Mouse (Mus musculus) central nervous system, embryonic 18 days (tissue): Measurements from ENCODE around the gene Stat5b. TPM values are rescaled to one million over a fixed set of nuclear protein-coding genes. Genes with fewer than 3 reads are reported as not detected.

Experiments
- polyA plus RNA-seq: library from polyadenylated mRNA; depleted of rRNA; stranded (reverse); fragments of >200 nt; gene quantifications from 2 replicates; pipeline ENCODE4 v1.2.3, GENCODE M21; 2012; rRNA removed

Stat5b gene
- polyA plus RNA-seq: 15.2 and 16.0 TPM in 2 replicates

GRCm38 (mm10) chr11:100850038-100850777, at the start of gene Stat5b:
Stat5b (minus strand) TSS chr11:100850724.

GRCm38 (mm10) chr11:100858935-100859578, 8.5 kb upstream of the Stat5b start, which contains the start of gene Stat5a:
Stat5a (plus strand) TSS chr11:100859351.

GRCm38 (mm10) chr11:100770646-100771408, 79.7 kb downstream of the Stat5b start, which contains the start of gene Ghdc:
Ghdc (minus strand) TSS chr11:100770957.

GRCm38 (mm10) chr11:100762831-100763230, 87.7 kb downstream of the Stat5b start, which contains the start of gene Hcrt:
Hcrt (minus strand) TSS chr11:100762931.

GRCm38 (mm10) chr11:100759611-100760233, 90.8 kb downstream of the Stat5b start, which contains the start of gene Kcnh4:
Kcnh4 (minus strand) TSS chr11:100759942.

GRCm38 (mm10) chr11:100738066-100738604, 112.4 kb downstream of the Stat5b start, which contains the start of gene Rab5c:
Rab5c (minus strand) TSS chr11:100738215.

Other genes with a start within 250 kb of the Stat5b start
- gene Nkiras2, start 231.5 kb downstream of the Stat5b start, polyA plus RNA-seq: 76.1 and 76.4 TPM in 2 replicates
- gene Dnajc7, start 230.6 kb downstream of the Stat5b start, polyA plus RNA-seq: 192 and 206 TPM in 2 replicates
- 0.34 and 1.4 TPM in 2 replicates for gene Zfp385c, start 158.3 kb downstream of the Stat5b start, polyA plus RNA-seq
- 2.8 and 3.5 TPM in 2 replicates for gene Dhx58, start 146.5 kb downstream of the Stat5b start, polyA plus RNA-seq
- gene Kat2a, start 138.3 kb downstream of the Stat5b start, polyA plus RNA-seq: 59.7 and 62.8 TPM in 2 replicates
- not detected in 2 replicates for gene Hspb9, start 136.9 kb downstream of the Stat5b start, polyA plus RNA-seq
- 233 and 236 TPM in 2 replicates for gene Rab5c, start 112.5 kb downstream of the Stat5b start, polyA plus RNA-seq
- gene Kcnh4, start 90.8 kb downstream of the Stat5b start, polyA plus RNA-seq: 28.5 and 34.1 TPM in 2 replicates
- gene Hcrt, start 87.8 kb downstream of the Stat5b start, polyA plus RNA-seq: 2.1 and 3.4 TPM in 2 replicates
- gene Ghdc, start 79.8 kb downstream of the Stat5b start, polyA plus RNA-seq: 8.3 and 8.5 TPM in 2 replicates
- 1.7 and 1.8 TPM in 2 replicates for gene Stat5a, start 8.6 kb upstream of the Stat5b start, polyA plus RNA-seq
- 26.7 and 33.0 TPM in 2 replicates for gene Stat3, start 88.8 kb upstream of the Stat5b start, polyA plus RNA-seq
- 20.1 and 21.2 TPM in 2 replicates for gene Cavin1, start 120.2 kb upstream of the Stat5b start, polyA plus RNA-seq
- 186 and 202 TPM in 2 replicates for gene Atp6v0a1, start 158.7 kb upstream of the Stat5b start, polyA plus RNA-seq
- gene Naglu, start 219.3 kb upstream of the Stat5b start, polyA plus RNA-seq: 10.6 and 11.5 TPM in 2 replicates
- 0.63 and 0.65 TPM in 2 replicates for gene Hsd17b1, start 227.7 kb upstream of the Stat5b start, polyA plus RNA-seq
- gene Coasy, start 231.8 kb upstream of the Stat5b start, polyA plus RNA-seq: 49.3 and 50.2 TPM in 2 replicates
- 65.4 and 71.6 TPM in 2 replicates for gene Mlx, start 236.6 kb upstream of the Stat5b start, polyA plus RNA-seq
- 19.1 and 19.5 TPM in 2 replicates for gene Psmc3ip, start 244.7 kb upstream of the Stat5b start, polyA plus RNA-seq